Mouse (Mus musculus): ENCODE results near the gene Gm20441. TPM values are rescaled to one million over a fixed set of nuclear protein-coding genes. Genes with fewer than 3 reads are reported as not detected.

The Gm20441 gene
- total RNA-seq, 2 experiments from 2014 or later: not detected

Other genes with a start within 250 kb of the Gm20441 start
- gene Lrrc75b, start 220.6 kb downstream of the Gm20441 start, total RNA-seq (2021): 10 to 100 TPM in 1 of 2 experiments, 1 to 10 TPM in 1; 9.7 to 10.7 TPM
- gene Ggt1, start 219.3 kb downstream of the Gm20441 start, total RNA-seq (2021): 1 to 10 TPM; 3.4 to 3.5 TPM
- 1 to 10 TPM; 3.3 to 3.8 TPM for gene Ggt5, start 191.6 kb downstream of the Gm20441 start, total RNA-seq (2021)
- 1 to 10 TPM; 1.4 to 1.6 TPM for gene Susd2, start 136.9 kb downstream of the Gm20441 start, total RNA-seq (2021)
- 10 to 100 TPM; 60.6 to 79.2 TPM for gene Cabin1, start 16.6 kb downstream of the Gm20441 start, total RNA-seq (2021)
- 10 to 100 TPM; 40.4 to 44.5 TPM for gene Ddt, start 7.5 kb downstream of the Gm20441 start, total RNA-seq (2021)
- gene Gstt3, start 460 bp upstream of the Gm20441 start, total RNA-seq (2021): 1 to 10 TPM; 1.7 to 1.8 TPM
- gene Gstt1, start 17.6 kb upstream of the Gm20441 start, total RNA-seq (2021): 1 to 10 TPM; 3.9 to 6.5 TPM
- not detected for gene Gstt4, start 41.6 kb upstream of the Gm20441 start, total RNA-seq (2021)
- 1 to 10 TPM; 2.2 to 4.5 TPM for gene Gstt2, start 56.5 kb upstream of the Gm20441 start, total RNA-seq (2021)
- gene Mif, start 79.3 kb upstream of the Gm20441 start, total RNA-seq (2021): 100 to 1,000 TPM; 420 to 504 TPM
- gene Derl3, start 112.5 kb upstream of the Gm20441 start, total RNA-seq (2021): 1 to 10 TPM; 3.8 to 4.7 TPM
- gene Smarcb1, start 140.7 kb upstream of the Gm20441 start, total RNA-seq (2021): 10 to 100 TPM; 86.4 to 88.8 TPM
- 100 to 1,000 TPM; 323 to 356 TPM for gene Chchd10, start 152.2 kb upstream of the Gm20441 start, total RNA-seq (2021)
- 1 to 10 TPM; 1.4 to 2.1 TPM for gene Mmp11, start 155.5 kb upstream of the Gm20441 start, total RNA-seq (2021)
- gene Gm867, start 159.7 kb upstream of the Gm20441 start, total RNA-seq (2021): 1 to 10 TPM in 1 of 2 experiments, under 1 TPM in 1; 0.64 to 1.1 TPM
- gene Vpreb3, start 162.1 kb upstream of the Gm20441 start, total RNA-seq (2021): not detected
- gene Gm5134, start 173.6 kb upstream of the Gm20441 start, total RNA-seq (2021): under 1 TPM; 0.21 to 0.66 TPM